Mouse (Mus musculus) CH12.LX (cell line): ENCODE data around the gene Nek11. TPM values are rescaled to one million over a fixed set of nuclear protein-coding genes. Genes with fewer than 3 reads are reported as not detected.

Source experiments
- DNase-seq: peaks from one replicate; pipeline ENCODE4 v3.0.0-alpha.2; 2013; ENCODE audit errors: extremely low read depth
- H3K27ac ChIP-seq: 2 replicates; pipeline ENCODE4 v1.5.1; 2012; ENCODE audit warnings: low read depth, mild to moderate bottlenecking, control low read depth, moderate library complexity; ENCODE audit not compliant: insufficient read depth
- H3K27me3 ChIP-seq: replicated peaks from 2 replicates; pipeline ENCODE3; 2012; ENCODE audit warnings: inconsistent platforms
- H3K36me3 ChIP-seq, 2 experiments: replicated peaks in 1 of 2; 2 replicates each; pipeline versions ENCODE3 to v1.6.1; 2012; ENCODE audit warnings: inconsistent platforms in 1 of 2, low read length in 1 of 2, mild to moderate bottlenecking in 1 of 2, mixed read lengths in 1 of 2, moderate library complexity in 1 of 2; ENCODE audit not compliant: control insufficient read depth in 1 of 2, insufficient read depth in 1 of 2
- H3K4me1 ChIP-seq, 2 experiments: 2 replicates each; pipeline ENCODE4 v1.6.1; 2012; ENCODE audit warnings: inconsistent platforms in 1 of 2, moderate library complexity in 1 of 2; ENCODE audit not compliant: insufficient read depth in 2 of 2, control insufficient read depth in 1 of 2
- H3K4me2 ChIP-seq: 2 replicates; pipeline ENCODE4 v1.6.1; 2012; ENCODE audit warnings: low read depth, mild to moderate bottlenecking, control low read depth; ENCODE audit not compliant: poor library complexity, insufficient read depth, severe bottlenecking
- H3K4me3 ChIP-seq, 3 experiments: fragments of 150-350 bp in 1 of 3; sonication (generic) in 1 of 3; replicated peaks in 1 of 3; 2 replicates each; pipeline versions ENCODE3 to v1.5.1; 2011 to 2012; ENCODE audit warnings: low read depth in 2 of 3, low read length in 2 of 3, mild to moderate bottlenecking in 2 of 3, moderate library complexity in 2 of 3, control low read depth in 1 of 3, improper control_type of control experiment in 1 of 3, inconsistent platforms in 1 of 3, mixed read lengths in 1 of 3; ENCODE audit not compliant: poor library complexity in 1 of 3
- H3K79me2 ChIP-seq: replicated peaks from 2 replicates; pipeline ENCODE4 v1.6.1; 2012; ENCODE audit warnings: mild to moderate bottlenecking, moderate library complexity; ENCODE audit not compliant: control insufficient read depth, poor library complexity, insufficient read depth, severe bottlenecking; ENCODE audit errors: extremely low read depth
- H3K9ac ChIP-seq: 2 replicates; pipeline ENCODE4 v1.6.1; 2012; ENCODE audit warnings: low read depth, mild to moderate bottlenecking, control low read depth, moderate library complexity; ENCODE audit not compliant: insufficient read depth
- H3K9me3 ChIP-seq: replicated peaks from 2 replicates; pipeline ENCODE3; 2012; ENCODE audit warnings: low read length, inconsistent platforms, mixed read lengths
- CHD1 ChIP-seq: IDR thresholded peaks from 2 replicates; pipeline ENCODE4 v1.6.1; 2012; ENCODE audit warnings: low read depth, low read length, improper control_type of control experiment, inconsistent platforms
- CHD2 ChIP-seq: IDR thresholded peaks from 2 replicates; pipeline ENCODE4 v1.6.1; 2011; ENCODE audit warnings: low read length, improper control_type of control experiment
- CTCF ChIP-seq, 2 experiments: IDR thresholded peaks in 1 of 2; conservative IDR thresholded peaks in 1 of 2; 2 replicates each; pipeline ENCODE4 v1.5.1; 2011 to 2012; ENCODE audit warnings: low read depth in 2 of 2, low read length in 2 of 2, improper control_type of control experiment in 1 of 2, inconsistent platforms in 1 of 2, mild to moderate bottlenecking in 1 of 2, moderate library complexity in 1 of 2
- EP300 ChIP-seq: IDR thresholded peaks from 2 replicates; pipeline ENCODE4 v1.6.1; 2011; ENCODE audit warnings: low read length, improper control_type of control experiment
- JUND ChIP-seq: conservative IDR thresholded peaks from 2 replicates; pipeline ENCODE4 v1.6.1; 2011; ENCODE audit warnings: low read depth, low read length, improper control_type of control experiment
- KAT2A ChIP-seq: IDR thresholded peaks from 2 replicates; pipeline ENCODE4 v1.6.1; 2012; ENCODE audit warnings: low read length, improper control_type of control experiment, inconsistent platforms; ENCODE audit not compliant: insufficient replicate concordance
- MAFK ChIP-seq: IDR thresholded peaks from 2 replicates; pipeline ENCODE4 v1.6.1; 2011; ENCODE audit warnings: low read length, improper control_type of control experiment; ENCODE audit not compliant: insufficient replicate concordance
- MEF2A ChIP-seq: IDR thresholded peaks from 2 replicates; pipeline ENCODE4 v1.6.1; 2014; ENCODE audit warnings: low read depth, mild to moderate bottlenecking, inconsistent platforms, low read length, improper control_type of control experiment, borderline replicate concordance
- NELFE ChIP-seq: IDR thresholded peaks from 2 replicates; pipeline ENCODE4 v1.6.1; 2011; ENCODE audit warnings: low read depth, low read length, improper control_type of control experiment
- RAD21 ChIP-seq: IDR thresholded peaks from 2 replicates; pipeline ENCODE4 v1.6.1; 2011; ENCODE audit warnings: low read depth, mild to moderate bottlenecking, low read length, improper control_type of control experiment, moderate library complexity
- RCOR1 ChIP-seq: conservative IDR thresholded peaks from 2 replicates; pipeline ENCODE4 v1.6.1; 2012; ENCODE audit warnings: low read depth, mild to moderate bottlenecking, inconsistent platforms, low read length, improper control_type of control experiment
- SMC3 ChIP-seq: IDR thresholded peaks from 2 replicates; pipeline ENCODE4 v1.6.1; 2011; ENCODE audit warnings: low read depth, low read length, improper control_type of control experiment
- TCF12 ChIP-seq: IDR thresholded peaks from 2 replicates; pipeline ENCODE4 v1.6.1; 2014; ENCODE audit warnings: low read depth, mild to moderate bottlenecking, inconsistent platforms, low read length, improper control_type of control experiment
- USF2 ChIP-seq: conservative IDR thresholded peaks from 2 replicates; pipeline ENCODE4 v1.6.1; 2011; ENCODE audit warnings: low read depth, low read length, improper control_type of control experiment
- ZKSCAN1 ChIP-seq: IDR thresholded peaks from 2 replicates; pipeline ENCODE4 v1.6.1; 2012; ENCODE audit warnings: low read depth, inconsistent platforms, low read length, improper control_type of control experiment, borderline replicate concordance
- dilution Hi-C: fragments of 300-500 bp; cut with MboI; formaldehyde crosslinking; loops from 2 replicates; pipeline ENCODE4 v1.14.3; 2020; ENCODE audit warnings: low sequenced_read_pairs; ENCODE audit not compliant: extremely low pct_unique_long_range_greater_than_20kb, extremely low pct_ligation_motif_present
- in situ Hi-C: fragments of 300-500 bp; cut with MboI; formaldehyde crosslinking; loops from 3 replicates; pipeline ENCODE4 v1.14.3; 2019; ENCODE audit warnings: low sequenced_read_pairs, low pct_ligation_motif_present, low pct_unique_long_range_greater_than_20kb, mixed read lengths
- polyA plus RNA-seq: library from polyadenylated mRNA; unstranded; fragments of >175 nt; gene quantifications from 2 replicates; pipeline ENCODE4 v1.2.1, GENCODE M21; 2012; ENCODE audit warnings: low read depth; ENCODE audit not compliant: insufficient read length
- total RNA-seq, 2 experiments: library from RNA; depleted of rRNA; stranded (reverse); fragments of 300-350 nt in 1 of 2; fragments of >200 nt in 1 of 2; gene quantifications; 2 replicates each; pipeline ENCODE4 v1.2.3; 2012 to 2014

Gene Nek11
- total and polyA plus RNA-seq, 3 experiments = 0.17 to 0.32 TPM; not detected in 1

DNA sequence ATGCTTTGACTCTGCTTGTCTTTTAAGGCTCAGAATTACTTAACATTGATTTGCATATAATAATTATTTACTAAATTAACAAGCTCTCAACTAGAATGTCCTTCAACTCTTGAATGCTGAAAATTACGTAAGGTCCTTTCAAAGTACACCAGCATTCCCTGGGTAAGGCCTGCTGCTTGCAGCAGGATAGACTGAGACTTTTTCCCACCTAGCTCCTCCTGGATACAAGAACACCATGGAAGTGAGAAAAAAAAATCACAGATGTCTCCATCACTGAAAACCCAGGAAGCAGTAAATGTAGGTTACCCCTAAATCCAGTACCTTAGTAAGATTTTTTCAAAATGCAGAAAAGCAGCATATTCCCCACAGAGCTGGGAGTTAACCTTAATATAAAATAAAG lies 82.6 kb downstream of the Nek11 start:
- Histone ChIP-seq H3K9me3 (no peaks in the 10 kb centered on the region), H3K9ac (no peak overlapping the region), H3K4me1 (no peaks in the 10 kb centered on the region), H3K79me2 (no peaks in the 10 kb centered on the region), H3K27ac (no peak overlapping the region), H3K27me3 (no peaks in the 10 kb centered on the region), H3K4me3 (no peak overlapping the region), H3K36me3 (no peaks in the 10 kb centered on the region), H3K4me2 (no peak overlapping the region)
- in situ Hi-C loops = no loop called here
- TF ChIP-seq CHD2 (no peak), JUND (no peak)
- dilution Hi-C loops = no loop called here
- no peak for DNase-seq

DNA sequence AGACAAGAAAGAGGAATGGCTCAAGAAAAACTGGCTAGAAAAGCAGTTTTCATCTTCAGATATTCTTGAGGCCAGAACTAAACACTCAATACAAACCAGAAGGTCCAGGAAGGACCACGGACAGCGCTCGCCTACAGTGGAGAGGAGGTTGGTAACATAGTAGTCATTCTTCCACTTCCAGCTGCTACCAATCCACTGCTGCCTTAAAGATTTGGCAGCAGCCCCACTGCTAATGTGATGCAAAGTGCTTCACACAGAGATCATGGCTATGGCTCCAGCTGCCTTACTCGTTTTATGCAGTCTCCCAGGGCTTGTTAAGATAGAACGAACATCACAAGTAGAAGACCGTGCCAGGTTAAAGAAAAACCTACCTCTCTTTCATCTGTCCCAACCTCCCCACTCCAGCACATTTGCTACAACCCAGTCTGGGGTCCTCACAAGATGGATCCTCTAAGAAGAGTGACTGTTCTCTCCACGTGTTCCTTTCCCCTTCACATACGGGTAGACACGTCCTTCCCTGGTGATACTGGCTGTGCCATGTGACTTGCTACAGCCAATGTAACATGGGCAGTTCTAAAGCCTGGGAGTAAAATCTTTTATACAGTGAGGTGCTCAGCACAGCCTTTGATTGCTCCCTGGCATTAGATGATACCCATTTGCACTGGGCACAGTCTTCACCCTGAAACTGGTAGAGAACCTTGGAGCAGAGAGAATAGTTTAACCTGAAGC lies 85.6 kb downstream of the Nek11 start:
- no peak for TF ChIP-seq ZKSCAN1
- no peak for TF ChIP-seq MEF2A
- no peak for TF ChIP-seq MAFK
- no peak for TF ChIP-seq KAT2A
- no peak for TF ChIP-seq EP300
- no peak for TF ChIP-seq CTCF (conservative IDR thresholded peaks at IDR 0.05 in 1 of 2, IDR thresholded peaks at IDR 0.05 in 1 of 2; ENCODE audit: low read depth in 2 of 2, low read length in 2 of 2)
- no peak for TF ChIP-seq RCOR1
- TF ChIP-seq USF2 = no peak
- no peak for TF ChIP-seq CHD1
- TF ChIP-seq TCF12 = no peak
- TF ChIP-seq JUND = no peak
- TF ChIP-seq RAD21 = no peak
- no peak for TF ChIP-seq NELFE
- TF ChIP-seq SMC3 = no peak
- no peaks in the 10 kb centered on the region for H3K79me2 ChIP-seq
- no peaks in the 10 kb centered on the region for H3K36me3 ChIP-seq
- no peaks in the 10 kb centered on the region for H3K9me3 ChIP-seq
- DNase-seq = peak; percentile 28
- dilution Hi-C loops = no loop called here
- H3K4me2 ChIP-seq = no peak overlapping the region
- in situ Hi-C loops = loop anchor here (10.0 kb wide), 1 partner anchor 55 kb away; no protein-coding TSS in a partner anchor
- H3K27me3 ChIP-seq = no peaks in the 10 kb centered on the region
- no peak overlapping the region for H3K9ac ChIP-seq
- H3K4me1 ChIP-seq = peaks cover 3 to 11% of the 10 kb centered on the region in 2 experiments; a peak in 2 of 4 replicates
- H3K27ac ChIP-seq = no peak overlapping the region
- H3K4me3 ChIP-seq = no peak overlapping the region
